Mouse (Mus musculus): ENCODE measurements around the gene Akap2. TPM values are rescaled to one million over a fixed set of nuclear protein-coding genes. Genes with fewer than 3 reads are reported as not detected.

The Akap2 gene
- polyA plus RNA-seq, 1 experiment: 0.87 TPM

DNA sequence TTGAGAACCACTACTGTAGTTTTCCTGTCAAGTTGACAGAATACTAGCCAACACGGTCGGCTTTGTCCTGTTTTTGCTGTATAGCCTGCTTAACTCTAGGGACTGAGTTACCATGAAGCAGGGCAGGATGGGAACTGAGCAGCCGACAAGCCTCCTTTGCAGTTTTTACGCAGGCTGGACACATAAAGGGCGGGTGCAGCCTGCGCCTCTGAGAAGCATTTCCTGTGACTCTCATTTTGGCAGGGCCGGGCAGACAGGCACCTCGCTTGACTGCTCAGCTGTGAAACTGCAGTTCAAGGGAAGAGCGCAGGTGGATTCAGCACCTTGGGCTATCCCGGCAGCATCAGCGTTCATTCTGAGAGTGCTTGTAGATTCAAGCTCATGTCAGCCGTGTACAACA lies 35.9 kb upstream of the Akap2 start:
- H3K36me3 ChIP-seq (replicated peaks; ENCODE audit: low read length): no peaks in the 10 kb centered on the region
- 0 out of 2 replicates have a peak, but pooled peaks cover 3% of the 10 kb centered on the region for H3K4me1 ChIP-seq
- H3K4me3 ChIP-seq (replicated peaks): no peak overlapping the region
- TF ChIP-seq FLI1 (IDR thresholded peaks at IDR 0.05; ENCODE audit: low read length): no peak
- no peak for TF ChIP-seq GATA1 (IDR thresholded peaks at IDR 0.05; ENCODE audit: borderline replicate concordance, low read length)
- no peaks in the 10 kb centered on the region for H3K9me3 ChIP-seq
- peaks cover 12% of the 10 kb centered on the region for H3K27me3 ChIP-seq (replicated peaks)

- H3K9me3 ChIP-seq: no peaks in the 10 kb centered on the region
- peaks cover 12% of the 10 kb centered on the region for H3K27me3 ChIP-seq (replicated peaks)
- no peaks in the 10 kb centered on the region for H3K36me3 ChIP-seq (replicated peaks; ENCODE audit: low read length)
- H3K4me3 ChIP-seq (replicated peaks): no peak overlapping the region
- TF ChIP-seq FLI1 (IDR thresholded peaks at IDR 0.05; ENCODE audit: low read length): no peak
- 0 out of 2 replicates have a peak, but pooled peaks cover 3% of the 10 kb centered on the region for H3K4me1 ChIP-seq
Observed at GRCm38 (mm10) chr4:57682341-57682740, 35.1 kb upstream of the Akap2 start.

DNA sequence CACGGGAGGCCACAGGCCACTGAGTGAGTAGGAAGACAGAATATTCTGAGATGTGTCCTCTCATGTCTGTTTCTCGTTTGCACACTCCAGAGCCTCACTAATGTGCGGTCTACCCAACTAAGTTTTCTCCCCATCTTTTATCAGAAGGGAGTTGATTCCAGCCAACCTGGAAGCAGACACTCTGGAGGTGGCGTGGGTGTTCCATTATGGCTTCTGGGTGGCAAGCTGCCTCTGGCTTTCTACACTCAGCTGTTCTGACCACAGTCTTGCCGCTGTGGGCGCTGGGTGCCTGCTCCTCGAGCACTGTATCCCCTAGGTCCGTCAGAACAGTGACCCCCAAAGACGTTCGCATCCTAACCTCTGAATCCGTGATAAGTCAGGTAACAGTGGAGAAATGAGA lies 34.5 kb upstream of the Akap2 start:
- peaks cover 12% of the 10 kb centered on the region for H3K27me3 ChIP-seq (replicated peaks)
- H3K9me3 ChIP-seq: no peaks in the 10 kb centered on the region
- no peaks in the 10 kb centered on the region for H3K36me3 ChIP-seq (replicated peaks; ENCODE audit: low read length)
- H3K4me3 ChIP-seq (replicated peaks): no peak overlapping the region
- no peak for TF ChIP-seq GATA1 (IDR thresholded peaks at IDR 0.05; ENCODE audit: borderline replicate concordance, low read length)
- no peak for TF ChIP-seq FLI1 (IDR thresholded peaks at IDR 0.05; ENCODE audit: low read length)
- 0 out of 2 replicates have a peak, but pooled peaks cover 3% of the 10 kb centered on the region for H3K4me1 ChIP-seq

DNA sequence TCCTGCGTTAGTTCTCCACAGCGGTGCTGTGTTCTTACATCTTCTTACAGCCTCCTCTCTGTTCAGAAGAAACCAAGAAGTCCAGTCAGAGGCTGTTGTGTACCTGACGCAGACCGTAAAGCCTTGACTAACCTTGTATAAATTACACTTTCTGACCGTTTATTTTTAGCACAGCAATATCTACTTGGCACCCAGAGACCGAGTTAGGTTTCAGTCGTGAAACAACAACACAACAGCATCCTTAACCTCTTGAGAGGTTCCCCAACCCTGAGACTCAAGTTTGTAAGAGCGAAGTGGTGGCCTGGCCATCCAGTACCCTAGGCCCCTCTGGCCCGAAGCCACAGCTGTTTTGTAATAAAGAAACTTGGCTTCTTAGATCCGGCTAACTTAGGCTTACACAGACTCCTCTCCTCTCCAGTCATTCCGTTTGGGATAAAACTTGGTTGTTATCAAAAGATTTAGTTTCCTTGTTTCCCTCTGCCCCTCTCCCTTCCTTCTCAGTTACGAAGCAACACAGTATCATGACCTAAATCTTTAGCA lies 32.7 kb upstream of the Akap2 start:
- TF ChIP-seq GATA1 (IDR thresholded peaks at IDR 0.05; ENCODE audit: borderline replicate concordance, low read length) (no peak), FLI1 (IDR thresholded peaks at IDR 0.05; ENCODE audit: low read length) (no peak)
- H3K9me3 ChIP-seq: no peaks in the 10 kb centered on the region
- H3K27me3 ChIP-seq (replicated peaks): peaks cover 18% of the 10 kb centered on the region
- no peaks in the 10 kb centered on the region for H3K36me3 ChIP-seq (replicated peaks; ENCODE audit: low read length)
- 0 out of 2 replicates have a peak, but pooled peaks cover 3% of the 10 kb centered on the region for H3K4me1 ChIP-seq
- no peak overlapping the region for H3K4me3 ChIP-seq (replicated peaks)

DNA sequence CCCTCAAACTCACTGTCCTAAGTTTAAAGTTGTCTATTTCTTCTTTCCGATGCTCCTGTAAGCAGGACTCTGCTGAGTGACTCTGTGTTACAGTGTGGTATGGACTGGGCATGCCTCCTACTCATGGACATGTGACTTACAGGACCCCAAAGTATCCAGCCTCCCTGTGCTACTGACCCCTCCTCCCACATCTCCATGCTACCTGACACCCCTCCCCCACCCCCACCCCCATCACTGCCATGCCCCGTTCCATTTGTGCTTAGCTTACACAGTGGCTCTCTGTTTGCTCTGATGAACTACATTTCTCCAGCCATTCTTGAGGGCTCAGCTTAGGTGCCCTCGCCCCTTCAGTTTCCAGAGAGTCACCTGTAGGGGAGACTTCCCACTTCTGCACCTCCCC lies 30.7 kb upstream of the Akap2 start:
- H3K4me3 ChIP-seq (replicated peaks): no peak overlapping the region
- H3K4me1 ChIP-seq: no peaks in the 10 kb centered on the region
- H3K36me3 ChIP-seq (replicated peaks; ENCODE audit: low read length): no peaks in the 10 kb centered on the region
- no peaks in the 10 kb centered on the region for H3K9me3 ChIP-seq
- H3K27me3 ChIP-seq (replicated peaks): peaks cover 22% of the 10 kb centered on the region
- TF ChIP-seq FLI1 (IDR thresholded peaks at IDR 0.05; ENCODE audit: low read length): no peak
- TF ChIP-seq GATA1 (IDR thresholded peaks at IDR 0.05; ENCODE audit: borderline replicate concordance, low read length): no peak

- H3K4me3 ChIP-seq (replicated peaks): no peak overlapping the region
Observed at GRCm38 (mm10) chr4:57687583-57687982, 29.9 kb upstream of the Akap2 start.

GRCm38 (mm10) chr4:57688131-57688530 lies 29.3 kb upstream of the Akap2 start:
- no peak overlapping the region for H3K4me3 ChIP-seq (replicated peaks)
- no peaks in the 10 kb centered on the region for H3K36me3 ChIP-seq (replicated peaks; ENCODE audit: low read length)
- H3K9me3 ChIP-seq: no peaks in the 10 kb centered on the region
- H3K4me1 ChIP-seq: no peaks in the 10 kb centered on the region
- TF ChIP-seq FLI1 (IDR thresholded peaks at IDR 0.05; ENCODE audit: low read length): no peak
- no peak for TF ChIP-seq GATA1 (IDR thresholded peaks at IDR 0.05; ENCODE audit: borderline replicate concordance, low read length)
- H3K27me3 ChIP-seq (replicated peaks): peaks cover 20% of the 10 kb centered on the region

More at GRCm38 (mm10) chr4:57687583-57687982, 29.9 kb upstream of the Akap2 start:
- Histone ChIP-seq H3K9me3 (no peaks in the 10 kb centered on the region), H3K4me1 (no peaks in the 10 kb centered on the region), H3K36me3 (replicated peaks; ENCODE audit: low read length) (no peaks in the 10 kb centered on the region), H3K27me3 (replicated peaks) (peaks cover 22% of the 10 kb centered on the region)
- TF ChIP-seq GATA1 (IDR thresholded peaks at IDR 0.05; ENCODE audit: borderline replicate concordance, low read length) (no peak), FLI1 (IDR thresholded peaks at IDR 0.05; ENCODE audit: low read length) (no peak)

GRCm38 (mm10) chr4:57690001-57690400 lies 27.5 kb upstream of the Akap2 start:
- no peaks in the 10 kb centered on the region for H3K4me1 ChIP-seq
- H3K9me3 ChIP-seq: no peaks in the 10 kb centered on the region
- H3K36me3 ChIP-seq (replicated peaks; ENCODE audit: low read length): no peaks in the 10 kb centered on the region
- H3K4me3 ChIP-seq (replicated peaks): no peak overlapping the region
- TF ChIP-seq GATA1 (IDR thresholded peaks at IDR 0.05; ENCODE audit: borderline replicate concordance, low read length): no peak
- peaks cover 16% of the 10 kb centered on the region for H3K27me3 ChIP-seq (replicated peaks)

- H3K4me3 ChIP-seq (replicated peaks): no peak overlapping the region
- no peaks in the 10 kb centered on the region for H3K4me1 ChIP-seq
- no peaks in the 10 kb centered on the region for H3K36me3 ChIP-seq (replicated peaks; ENCODE audit: low read length)
- no peaks in the 10 kb centered on the region for H3K9me3 ChIP-seq
- H3K27me3 ChIP-seq (replicated peaks): peaks cover 16% of the 10 kb centered on the region
- TF ChIP-seq FLI1 (IDR thresholded peaks at IDR 0.05; ENCODE audit: low read length) (no peak), GATA1 (IDR thresholded peaks at IDR 0.05; ENCODE audit: borderline replicate concordance, low read length) (no peak)
Observed at GRCm38 (mm10) chr4:57690805-57691204, 26.7 kb upstream of the Akap2 start.

- Histone ChIP-seq H3K4me3 (replicated peaks) (no peak overlapping the region), H3K36me3 (replicated peaks; ENCODE audit: low read length) (no peaks in the 10 kb centered on the region), H3K4me1 (peaks cover 3% of the 10 kb centered on the region; the same call in 1 of the 2 replicates), H3K27me3 (replicated peaks) (peaks cover 21% of the 10 kb centered on the region), H3K9me3 (peaks cover 5% of the 10 kb centered on the region)
- TF ChIP-seq GATA1 (IDR thresholded peaks at IDR 0.05; ENCODE audit: borderline replicate concordance, low read length) (no peak), FLI1 (IDR thresholded peaks at IDR 0.05; ENCODE audit: low read length) (no peak)
Observed at GRCm38 (mm10) chr4:57694356-57695136, 22.9 kb upstream of the Akap2 start.
